Mouse (Mus musculus) bone marrow macrophage, adult 2 months (primary cell): Measurements from ENCODE around the gene Helb. TPM values are rescaled to one million over a fixed set of nuclear protein-coding genes. Genes with fewer than 3 reads are reported as not detected.
"Not testable (repeated sequence)": the region's sequence is repeated elsewhere in the genome, so short reads cannot be mapped to it uniquely, and the experiment has no call there.

Experiments used
- H3K27ac ChIP-seq: 2 replicates; pipeline ENCODE4 v1.5.1; 2012; ENCODE audit warnings: low read depth, low read length; ENCODE audit not compliant: insufficient read depth
- H3K4me1 ChIP-seq: 2 replicates; pipeline ENCODE4 v1.6.1; 2012; ENCODE audit warnings: low read length; ENCODE audit not compliant: control insufficient read depth, insufficient read depth
- H3K4me3 ChIP-seq: 2 replicates; pipeline ENCODE4 v1.5.1; 2012; ENCODE audit warnings: mild to moderate bottlenecking, low read length, moderate library complexity; ENCODE audit not compliant: insufficient read depth
- CTCF ChIP-seq: IDR thresholded peaks from 2 replicates; pipeline ENCODE4 v1.5.1; 2012; ENCODE audit warnings: low read depth, mild to moderate bottlenecking, low read length, moderate library complexity
- POLR2A ChIP-seq: IDR thresholded peaks from 2 replicates; pipeline ENCODE4 v1.6.1; 2012; ENCODE audit warnings: mild to moderate bottlenecking, low read depth, low read length, borderline replicate concordance
- polyA plus RNA-seq: library from polyadenylated mRNA; stranded (reverse); fragments of >200 nt; gene quantifications from 2 replicates; pipeline ENCODE4 v1.2.4, GENCODE M21; 2012; ENCODE audit not compliant: missing spikeins, insufficient read depth, insufficient read length

Helb gene
- polyA plus RNA-seq, 1 experiment = 22.9 TPM

DNA sequence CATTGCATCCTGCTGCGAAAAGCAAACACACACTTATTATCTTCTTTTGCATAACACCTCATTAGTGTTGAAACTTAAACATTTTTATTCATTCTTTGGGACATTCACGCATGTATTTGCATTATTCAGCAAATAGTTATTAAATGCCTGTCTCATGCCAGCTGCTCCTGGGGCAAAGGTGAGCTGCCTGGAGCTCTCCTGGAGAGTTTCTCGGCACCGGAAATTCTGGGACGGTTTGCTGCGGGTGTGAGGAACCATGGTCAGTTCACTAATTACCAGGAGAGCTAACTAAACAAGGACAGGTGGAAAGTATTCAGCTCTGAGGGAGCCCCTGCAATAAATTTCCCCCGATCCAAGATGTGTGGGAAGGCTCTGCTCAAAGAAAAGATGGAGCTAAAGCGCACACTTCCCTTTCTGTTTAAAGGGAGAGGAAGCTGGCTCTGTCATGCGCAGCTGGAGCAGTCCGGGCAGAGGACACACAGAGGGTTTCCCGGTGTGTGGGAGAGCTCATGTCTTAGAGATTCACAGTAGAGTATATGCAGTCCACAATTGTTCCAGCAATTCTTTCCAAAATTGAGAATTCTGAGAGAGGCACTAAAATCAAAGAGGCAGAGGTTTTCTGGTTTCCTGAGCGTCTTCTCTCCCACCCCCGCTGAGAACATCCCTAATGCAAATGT, 16.0 kb upstream of the Helb start:
- Histone ChIP-seq H3K4me3 (peak overlapping the region; percentile 42), H3K27ac (peak overlapping the region; percentile 32), H3K4me1 (peaks cover 24% of the 10 kb centered on the region)
- no peak for TF ChIP-seq POLR2A
- TF ChIP-seq CTCF = no peak

GRCm38 (mm10) chr10:120125465-120125857, 12.7 kb upstream of the Helb start:
- H3K27ac ChIP-seq = peak overlapping the region; percentile 73
- H3K4me1 ChIP-seq = peaks cover 30% of the 10 kb centered on the region
- peak overlapping the region; percentile 26; the same call in 1 of the 2 replicates for H3K4me3 ChIP-seq
- no peak for TF ChIP-seq POLR2A
- no peak for TF ChIP-seq CTCF

GRCm38 (mm10) chr10:120124801-120125464, 12.1 kb upstream of the Helb start:
- Histone ChIP-seq H3K4me3 (no peak overlapping the region), H3K27ac (peak overlapping the region; percentile 73), H3K4me1 (peaks cover 35% of the 10 kb centered on the region)
- TF ChIP-seq CTCF = peak; percentile 58; the same call in 1 of the 2 replicates
- TF ChIP-seq POLR2A = no peak

DNA sequence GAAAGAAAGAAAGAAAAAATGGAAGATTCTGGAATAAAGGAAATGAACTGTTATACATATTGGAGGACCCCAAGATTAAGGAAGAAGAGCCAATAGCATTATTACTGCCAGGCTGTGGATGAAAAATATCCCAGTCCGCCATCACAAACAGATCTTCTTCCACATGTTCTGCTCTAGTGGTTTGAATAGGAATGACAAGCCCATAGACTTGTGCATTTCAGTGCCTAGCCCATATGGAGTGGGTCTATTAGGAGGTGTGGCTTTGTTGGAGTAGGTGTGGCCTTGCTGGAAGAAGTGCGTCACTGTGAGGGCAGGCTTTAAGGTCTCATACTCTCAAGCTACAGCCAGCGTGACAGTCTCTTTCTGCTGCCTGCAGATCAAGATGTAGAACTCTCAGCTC, 10.9 kb upstream of the Helb start:
- no peak overlapping the region for H3K4me3 ChIP-seq
- TF ChIP-seq CTCF = no peak
- TF ChIP-seq POLR2A = no peak
- no peak overlapping the region for H3K27ac ChIP-seq
- H3K4me1 ChIP-seq = peaks cover 31% of the 10 kb centered on the region

DNA sequence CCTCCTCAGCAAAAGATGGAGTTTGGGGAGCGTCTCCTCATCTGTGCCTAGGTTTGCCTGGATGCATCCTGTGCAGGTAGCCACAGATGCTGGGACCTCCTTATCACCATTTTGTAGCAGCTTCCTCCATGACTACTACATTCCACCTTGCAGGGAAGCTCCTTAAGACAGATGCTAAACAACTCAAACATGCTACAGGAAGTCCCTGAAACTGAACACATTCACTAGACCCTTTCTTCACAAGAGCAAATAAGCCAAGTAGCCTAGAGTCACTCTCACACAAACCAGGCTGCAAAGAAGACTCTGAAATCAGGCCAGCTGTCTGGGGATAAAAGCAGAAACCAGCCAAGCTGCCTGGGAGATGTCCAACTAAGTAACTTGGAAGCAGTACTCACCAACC, 2.5 kb upstream of the Helb start:
- H3K4me1 ChIP-seq = peaks cover 3% of the 10 kb centered on the region
- no peak overlapping the region for H3K27ac ChIP-seq
- H3K4me3 ChIP-seq = no peak overlapping the region
- no peak for TF ChIP-seq CTCF
- TF ChIP-seq POLR2A = no peak

DNA sequence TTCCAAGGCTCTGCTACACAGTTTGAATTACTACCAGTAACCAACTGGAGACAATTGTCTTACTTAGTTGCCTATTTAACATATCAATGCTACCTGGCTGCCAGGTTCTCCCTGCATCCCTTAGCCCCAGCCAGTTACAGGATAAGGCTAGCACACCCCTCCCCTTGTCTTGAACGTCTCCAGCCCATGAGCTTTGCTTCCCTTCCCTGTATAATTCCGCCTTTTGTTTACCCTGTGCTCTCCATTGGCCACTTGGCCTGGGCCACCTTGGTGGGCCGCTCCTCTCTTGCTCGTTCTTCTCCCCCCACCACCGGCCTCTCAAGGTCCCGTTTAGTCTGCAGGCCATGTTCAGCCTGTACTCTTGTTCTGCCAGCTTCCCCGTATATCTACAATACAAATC, 1.7 kb upstream of the Helb start:
- no peak overlapping the region for H3K4me3 ChIP-seq
- TF ChIP-seq CTCF (no peak), POLR2A (no peak)
- no peaks in the 10 kb centered on the region; the same call in 1 of the 2 replicates for H3K4me1 ChIP-seq
- no peak overlapping the region for H3K27ac ChIP-seq

GRCm38 (mm10) chr10:120113980-120114379, 1.2 kb upstream of the Helb start:
- H3K27ac ChIP-seq = no peak overlapping the region
- TF ChIP-seq CTCF = no peak
- no peak for TF ChIP-seq POLR2A

DNA sequence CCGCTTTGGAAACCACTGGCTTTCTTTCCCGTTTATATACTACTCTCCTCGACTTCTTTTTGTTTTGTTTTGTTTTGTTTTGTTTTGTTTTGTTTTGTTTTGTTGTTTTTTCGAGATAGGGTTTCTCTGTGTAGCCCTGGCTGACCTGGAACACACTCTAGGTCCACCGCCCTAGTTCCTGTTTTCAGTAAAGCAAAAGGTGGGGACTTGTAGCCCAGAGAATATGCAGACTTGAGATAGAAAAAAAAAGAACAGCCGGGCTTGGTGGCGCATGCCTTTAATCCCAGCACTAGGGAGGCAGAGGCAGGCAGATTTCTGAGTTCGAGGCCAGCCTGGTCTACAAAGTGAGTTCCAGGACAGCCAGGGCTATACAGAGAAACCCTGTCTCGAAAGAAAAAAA, 695 bp upstream of the Helb start:
- H3K4me1 ChIP-seq = not testable (repeated sequence)
- H3K27ac ChIP-seq = peak overlapping the region; percentile 81
- H3K4me3 ChIP-seq = peak overlapping the region; percentile 70

More at GRCm38 (mm10) chr10:120113980-120114379, 1.2 kb upstream of the Helb start:
- H3K4me1 ChIP-seq = no peaks in the 10 kb centered on the region; the same call in 1 of the 2 replicates
- H3K4me3 ChIP-seq = no peak overlapping the region

DNA sequence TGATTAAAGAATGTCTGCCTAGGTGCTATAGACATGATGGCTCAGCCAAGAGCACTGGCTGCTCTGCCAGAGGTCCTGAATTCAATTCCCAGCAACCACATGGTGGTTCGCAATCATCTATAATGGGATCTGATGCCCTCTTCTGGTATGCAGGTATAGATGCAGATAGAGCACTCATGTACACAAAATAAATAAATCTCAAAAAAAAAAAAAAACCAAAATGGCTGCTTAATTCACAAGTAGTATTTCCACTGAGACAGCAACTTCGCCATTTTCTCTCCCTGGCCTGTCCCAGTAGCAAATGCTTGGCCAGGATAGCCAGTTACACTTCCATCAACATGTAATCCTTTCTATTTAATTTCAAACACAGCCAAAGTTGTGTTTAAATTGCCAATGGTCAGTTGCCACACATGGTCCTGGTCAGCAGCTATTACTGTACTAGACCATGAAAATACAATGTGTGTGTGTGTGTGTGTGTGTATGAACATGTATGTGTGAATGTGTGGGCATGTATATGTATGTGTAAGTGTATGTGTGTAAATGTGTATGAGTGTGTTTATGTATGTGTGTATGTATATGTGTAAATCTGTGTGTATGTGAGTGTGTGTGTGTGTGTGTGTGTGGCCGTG, 982 bp downstream of the Helb start:
- H3K4me1 ChIP-seq = no peaks in the 10 kb centered on the region; the same call in 1 of the 2 replicates
- H3K4me3 ChIP-seq = peak overlapping the region; percentile 81
- no peak for TF ChIP-seq POLR2A
- no peak for TF ChIP-seq CTCF
- peak overlapping the region; percentile 69; the same call in 1 of the 2 replicates for H3K27ac ChIP-seq

DNA sequence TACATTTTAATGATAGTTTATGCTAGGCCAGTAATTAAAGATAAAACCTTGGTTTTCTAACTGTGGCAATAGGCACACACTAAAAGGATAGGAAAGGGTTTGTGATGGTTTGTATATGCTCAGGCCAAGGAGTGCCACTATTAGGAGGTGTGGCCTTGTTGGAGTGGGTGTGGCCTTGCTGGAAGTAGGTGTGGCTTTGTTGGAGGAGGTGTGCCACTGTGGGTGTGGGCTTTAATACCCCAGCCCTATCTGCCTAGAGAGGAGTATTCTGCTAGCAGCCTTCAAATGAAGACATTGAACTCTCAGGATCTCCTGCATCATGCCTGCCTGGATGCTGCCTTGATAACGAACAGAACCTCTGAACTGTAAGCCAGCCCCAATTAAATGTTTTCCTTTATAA, 12.0 kb downstream of the Helb start:
- H3K4me3 ChIP-seq = no peak overlapping the region
- H3K4me1 ChIP-seq = peaks cover 5% of the 10 kb centered on the region
- no peak overlapping the region for H3K27ac ChIP-seq
- TF ChIP-seq POLR2A (no peak), CTCF (no peak)
